Mouse (Mus musculus): ENCODE data around the gene Zfp575.
"Not testable (repeated sequence)": the region's sequence is repeated elsewhere in the genome, so short reads cannot be mapped to it uniquely, and the experiment has no call there.

Gene Zfp575

GRCm38 (mm10) chr7:24587330-24588105, at the start of gene Zfp575, which contains the start of gene Ethe1:
TSS of gene Zfp575 (minus strand) at chr7:24587641.
TSS of gene Ethe1 (plus strand) at chr7:24587543.
- no peak for DNase-seq

DNA sequence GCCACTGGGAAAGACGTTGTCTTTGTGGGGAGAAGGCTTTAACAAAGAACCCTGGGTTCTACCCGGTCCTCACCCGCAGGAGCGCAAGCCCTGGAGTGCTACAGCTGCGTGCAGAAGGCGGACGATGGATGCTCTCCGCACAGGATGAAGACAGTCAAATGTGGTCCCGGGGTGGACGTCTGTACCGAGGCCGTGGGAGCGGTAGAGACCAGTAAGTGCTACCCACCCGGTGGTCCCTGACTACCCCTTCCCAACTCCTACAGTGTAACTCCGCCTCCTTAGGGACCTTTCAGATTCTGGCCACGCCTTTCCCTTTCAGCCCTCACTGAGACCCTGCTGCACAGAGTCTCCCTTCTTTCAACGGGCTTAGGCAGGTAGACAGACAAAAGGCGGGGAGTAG, 49.6 kb upstream of the Zfp575 start:
- DNase-seq = no peak

- DNase-seq = no peak
These were observed 48.8 kb upstream of the Zfp575 start, which contains the start of gene Lypd3 for GRCm38 (mm10) chr7:24636264-24636663. TSS of gene Lypd3 (plus strand) at chr7:24636550.

DNA sequence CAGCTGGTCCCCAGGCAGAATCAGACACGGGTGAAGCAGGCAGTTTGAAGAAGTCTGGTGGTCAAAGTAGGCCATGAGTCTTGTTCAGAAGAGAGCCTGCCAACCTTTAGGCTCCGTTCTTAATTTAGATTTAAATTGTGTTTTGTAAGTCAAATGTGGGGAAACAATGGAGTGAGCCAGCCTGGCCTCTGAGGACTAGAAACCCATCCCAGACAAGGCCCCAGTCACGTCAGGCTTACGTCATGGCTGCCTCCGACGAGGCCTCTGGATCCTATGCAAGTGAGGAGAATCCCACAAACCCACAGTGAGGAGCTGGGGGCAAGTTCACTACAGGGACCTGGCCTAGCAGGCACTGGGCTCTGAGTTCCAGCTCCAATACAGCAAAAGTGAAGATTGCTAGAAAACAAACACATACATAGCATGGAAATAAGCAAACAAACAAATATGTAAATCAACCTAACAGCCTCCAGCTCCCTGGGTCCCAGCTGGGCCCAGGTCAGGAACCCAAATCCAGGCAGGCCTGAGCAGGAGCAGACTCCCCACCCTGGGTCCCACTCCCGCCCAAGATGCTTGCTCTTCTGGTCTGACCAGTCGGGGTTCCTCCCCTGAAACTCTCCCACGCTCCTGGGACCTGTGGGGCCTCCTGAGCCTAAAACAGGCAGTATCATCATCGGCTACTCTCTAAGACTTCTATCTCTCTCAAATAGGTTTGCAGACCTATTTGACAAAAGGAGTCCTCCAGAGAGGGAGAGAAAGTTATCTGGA, 42.9 kb upstream of the Zfp575 start:
- DNase-seq = no peak

DNA sequence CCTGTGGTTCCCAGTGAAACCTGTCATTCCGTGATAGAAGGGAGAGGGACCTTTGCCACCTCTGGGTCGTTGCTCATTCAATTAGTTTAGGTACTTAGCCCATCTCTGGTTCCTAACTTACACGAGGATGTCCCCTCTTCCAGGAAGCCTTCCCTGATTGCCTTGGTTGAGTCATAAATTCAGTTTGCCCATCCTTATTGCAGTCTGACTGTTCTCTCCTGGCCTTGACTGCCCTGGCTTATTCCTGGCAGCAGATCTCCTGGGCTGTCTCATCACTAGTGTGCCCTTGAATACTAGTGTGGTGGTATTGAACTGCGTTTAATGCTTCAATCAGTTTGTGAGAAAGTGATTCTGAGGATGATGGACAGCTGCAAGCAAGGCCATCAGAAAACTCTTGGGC, 42.2 kb upstream of the Zfp575 start:
- DNase-seq = no peak

DNA sequence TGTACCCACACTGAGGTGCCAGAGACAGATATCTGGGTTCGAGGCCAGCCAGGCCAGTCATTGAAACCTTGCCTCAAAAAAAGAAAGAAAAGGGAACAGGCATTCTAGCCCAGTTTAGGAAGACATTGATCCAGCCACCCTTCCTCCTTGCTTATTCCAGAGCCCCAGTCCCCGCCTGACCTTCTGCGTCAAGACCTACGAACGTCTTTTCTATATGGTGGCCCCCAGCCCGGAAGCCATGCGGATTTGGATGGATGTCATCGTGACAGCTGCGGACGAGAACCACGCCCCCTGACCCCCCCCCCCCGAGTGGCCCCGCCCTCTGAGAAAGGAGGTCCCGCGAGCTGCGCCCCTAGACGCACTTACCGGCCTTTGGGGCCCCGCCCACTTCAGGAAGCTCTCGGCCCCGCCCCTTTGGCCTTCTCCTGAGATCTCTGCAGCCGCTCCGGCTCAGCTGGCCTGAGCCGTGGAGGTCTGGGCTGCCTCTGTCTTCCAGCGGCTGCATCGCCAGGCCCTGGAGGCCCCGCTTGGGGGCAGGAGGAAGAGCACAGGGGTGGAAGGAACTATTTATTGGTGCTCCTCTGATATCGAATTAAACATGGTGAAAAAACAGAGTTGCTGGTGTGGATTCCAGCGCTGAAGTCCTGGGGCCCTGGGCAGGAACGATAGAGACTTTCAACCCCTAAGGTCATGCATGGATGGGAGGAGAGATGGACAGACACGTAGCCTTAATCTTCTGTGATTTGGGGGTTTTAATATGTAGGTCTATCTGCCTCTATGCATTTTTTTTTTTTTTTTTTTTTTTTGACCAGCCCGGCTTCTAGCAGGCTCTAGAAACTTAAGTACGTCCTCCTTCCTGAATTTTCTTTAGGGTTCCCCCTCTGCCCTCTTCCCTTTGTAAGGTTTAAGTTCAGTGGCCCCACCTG, 41.5 kb upstream of the Zfp575 start:
- peak; percentile 80 to 89 for DNase-seq

GRCm38 (mm10) chr7:24622967-24623366, 35.5 kb upstream of the Zfp575 start:
- DNase-seq = no peak

DNA sequence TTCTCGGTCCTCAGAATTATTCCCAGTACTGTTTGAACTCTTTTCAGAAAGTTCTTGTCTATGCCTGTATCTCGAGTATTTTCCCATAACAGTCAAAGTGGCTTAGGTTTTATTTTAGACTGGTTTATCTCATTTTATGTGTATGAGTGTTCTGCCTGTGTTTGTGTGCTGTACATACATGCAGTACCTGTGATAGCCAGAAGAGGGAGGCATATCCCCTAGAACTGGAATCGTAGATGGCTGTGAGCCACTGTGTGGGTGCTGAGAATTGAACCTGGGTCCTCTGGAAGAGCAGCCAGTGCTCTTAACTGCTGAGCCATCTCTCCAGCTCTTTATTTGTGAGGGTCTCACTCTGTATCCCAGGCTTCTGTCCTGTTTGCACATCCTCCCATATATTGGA, 33.8 kb upstream of the Zfp575 start:
- no peak for DNase-seq

DNA sequence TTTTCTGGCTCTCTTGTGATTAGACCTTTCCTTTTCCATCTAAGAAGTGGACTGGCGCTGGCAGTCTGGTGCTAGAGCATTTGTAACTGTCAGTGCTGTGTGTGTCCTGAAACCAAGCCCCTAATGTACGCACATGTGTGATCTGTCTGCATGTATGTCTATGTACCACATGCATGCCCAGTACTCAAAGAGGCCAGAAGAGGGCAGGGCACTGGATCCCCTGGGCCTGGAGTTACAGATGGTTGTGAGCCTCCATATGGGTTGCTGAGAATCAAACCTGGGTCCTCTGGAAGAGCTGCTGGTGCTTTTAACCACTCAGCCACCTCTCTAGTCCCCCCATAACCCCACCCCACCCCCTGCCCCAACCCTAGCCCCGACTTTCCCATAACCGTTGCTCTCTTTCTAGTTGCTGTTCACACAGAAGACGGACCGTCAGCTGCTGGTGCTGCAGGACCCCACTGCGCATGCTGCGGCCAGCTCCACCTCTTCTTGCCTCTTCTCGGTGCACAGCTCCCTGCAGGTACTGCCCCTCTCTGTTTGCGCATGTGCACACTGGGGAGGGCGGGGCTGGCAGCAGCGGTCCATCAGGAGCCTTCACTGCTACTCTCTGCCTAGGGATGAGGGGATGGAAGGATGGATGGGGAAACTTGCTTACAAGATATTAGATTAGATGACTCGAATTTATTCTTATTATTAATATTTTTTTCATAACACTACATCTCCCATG, 32.4 kb upstream of the Zfp575 start:
- DNase-seq = no peak

- not testable (repeated sequence) for DNase-seq
These were observed 30.9 kb upstream of the Zfp575 start for GRCm38 (mm10) chr7:24618374-24618773.

GRCm38 (mm10) chr7:24617763-24618162, 30.3 kb upstream of the Zfp575 start:
- DNase-seq = no peak

DNA sequence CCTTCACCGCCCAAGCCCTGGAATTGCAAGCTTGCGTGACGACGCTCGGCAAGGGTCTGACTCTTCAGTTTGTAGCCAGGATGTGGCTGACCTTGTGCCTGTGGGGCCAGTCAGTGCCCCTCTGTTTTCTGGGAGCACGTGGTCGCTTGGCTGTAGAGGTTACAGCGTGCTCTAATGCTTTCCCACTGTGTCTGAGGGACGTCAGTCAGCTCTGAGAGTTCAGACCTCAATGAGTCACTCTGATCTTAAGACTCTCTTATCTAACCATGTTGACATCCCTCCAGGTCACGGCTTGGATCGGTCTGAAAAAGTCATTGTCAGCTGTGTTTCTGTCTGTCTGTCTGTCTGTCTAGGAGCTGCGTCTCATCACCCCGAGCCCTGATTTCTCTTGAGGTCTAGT, 27.4 kb upstream of the Zfp575 start:
- DNase-seq = no peak

- no peak for DNase-seq
These were observed 25.0 kb upstream of the Zfp575 start for GRCm38 (mm10) chr7:24612308-24612910.

GRCm38 (mm10) chr7:24611709-24612108, 24.3 kb upstream of the Zfp575 start:
- DNase-seq = no peak

DNA sequence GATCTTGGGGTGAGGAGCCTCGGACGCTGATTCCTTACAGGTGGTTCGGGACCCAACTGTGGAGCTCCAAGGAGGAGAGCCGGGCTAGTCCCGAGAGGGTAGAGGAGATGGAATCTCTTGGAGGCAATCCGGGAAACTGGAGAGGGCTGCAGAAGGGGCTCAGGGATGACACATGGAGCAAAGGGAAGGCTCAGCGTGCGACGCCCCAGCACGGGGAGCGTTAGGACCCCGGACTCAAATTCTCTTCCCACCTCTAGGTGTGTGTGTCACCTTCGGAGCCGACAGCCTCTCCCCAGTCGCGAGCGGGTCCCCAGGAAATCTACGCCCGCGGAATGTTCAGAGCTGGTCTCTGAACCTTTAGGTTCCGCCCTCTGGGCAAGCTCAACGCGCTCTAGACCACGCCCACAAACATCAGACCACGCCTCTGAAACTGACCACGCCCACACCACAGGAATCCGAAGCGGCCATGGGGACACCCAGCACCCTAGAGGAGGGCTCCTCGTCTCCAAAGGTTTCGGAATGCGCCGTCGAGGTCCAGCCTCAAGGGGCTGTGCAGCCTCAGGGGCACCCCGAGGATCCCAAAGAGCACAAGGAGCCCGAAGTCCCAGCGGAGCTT, 23.5 kb upstream of the Zfp575 start:
- peak; percentile 93 to 98 for DNase-seq

DNA sequence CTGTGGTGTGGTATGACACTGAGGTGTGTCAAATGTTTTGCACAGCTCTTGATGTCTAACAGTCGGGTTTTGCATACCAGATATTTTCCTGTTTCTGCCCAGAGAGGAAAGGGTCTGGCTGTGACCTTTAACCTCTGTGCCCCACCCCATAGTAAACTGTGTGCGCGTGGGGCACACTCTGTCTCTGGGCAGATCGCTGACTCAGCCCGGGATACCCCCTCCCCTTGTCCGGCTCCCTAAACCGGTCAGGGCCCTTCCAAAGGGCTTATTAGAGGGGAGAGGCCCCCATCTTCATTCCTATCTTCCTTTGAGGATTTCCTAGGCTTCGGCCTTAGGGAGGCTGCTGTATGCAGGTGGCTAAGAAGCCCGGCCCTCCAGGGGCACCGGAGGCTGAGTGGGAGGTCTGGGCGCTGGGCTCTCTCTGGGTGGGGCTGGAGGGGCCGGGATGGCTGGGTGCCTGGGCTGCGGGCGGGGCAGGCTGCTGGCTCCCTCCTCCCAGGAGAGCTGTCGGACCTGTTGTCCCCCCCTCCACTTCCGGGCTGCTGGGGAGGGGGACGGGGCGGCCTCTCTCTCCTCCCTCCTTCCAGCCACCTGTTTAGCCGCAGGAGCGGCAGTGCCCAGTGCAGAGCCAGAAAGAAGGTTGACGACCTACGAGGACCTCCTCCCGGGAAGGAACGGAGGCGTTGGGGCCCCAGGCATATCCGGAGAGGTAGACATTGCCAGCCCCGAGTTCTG, 22.9 kb upstream of the Zfp575 start, which contains the start of gene Phldb3:
TSS of gene Phldb3 (plus strand) at position 620 of the 735 bp plus-strand sequence.
- peak; percentile 41 to 56 for DNase-seq

DNA sequence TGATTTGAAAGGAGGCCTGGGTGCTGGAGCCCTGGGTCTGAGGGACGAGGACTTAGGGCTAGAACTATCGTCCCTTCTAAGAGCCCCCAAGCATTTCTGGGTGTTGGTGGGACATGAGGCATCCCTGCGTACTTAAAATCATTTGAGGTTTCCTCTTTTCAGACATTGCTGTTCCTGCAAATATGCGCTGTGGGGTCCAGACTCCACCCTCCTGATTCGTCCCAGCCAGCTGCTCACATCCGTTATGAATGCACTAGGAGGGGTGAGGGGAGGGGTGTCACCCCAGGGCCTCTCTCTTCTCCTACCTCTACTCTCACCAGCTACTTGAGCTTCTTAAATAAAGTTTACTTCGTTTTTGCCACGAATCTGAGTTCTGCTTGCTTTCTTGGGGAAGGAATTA, 21.1 kb upstream of the Zfp575 start:
- DNase-seq = no peak

- peak; percentile 82 to 86 for DNase-seq
These were observed 20.6 kb upstream of the Zfp575 start for GRCm38 (mm10) chr7:24608017-24608416.

GRCm38 (mm10) chr7:24606046-24606445, 18.6 kb upstream of the Zfp575 start:
- peak in 1 of 2 experiments; percentile 68 for DNase-seq

GRCm38 (mm10) chr7:24605561-24605960, 18.1 kb upstream of the Zfp575 start:
- DNase-seq = no peak
